ENCODE assay signal across 10 mouse cellular contexts in the genomic region with DNA sequence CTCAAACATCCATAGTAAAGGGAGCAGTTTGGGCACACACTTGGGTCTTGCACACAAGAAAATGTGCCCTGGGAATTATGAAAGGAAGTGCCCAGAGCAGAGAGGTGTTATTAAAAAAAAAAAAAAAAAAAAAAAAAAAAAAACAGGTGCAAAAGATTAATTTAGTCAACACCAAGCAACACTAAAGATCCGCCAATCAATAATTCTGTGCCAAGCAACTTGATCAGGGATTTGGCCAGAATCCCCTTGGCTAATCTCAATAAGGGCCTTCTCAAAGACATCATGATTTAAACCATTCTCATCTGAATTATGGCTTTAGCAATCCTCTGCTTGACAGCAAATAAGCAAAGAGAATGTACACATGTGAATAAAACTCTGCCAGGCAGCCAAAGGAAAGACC. TPM values are rescaled to one million over a fixed set of nuclear protein-coding genes. Genes with fewer than 3 reads are reported as not detected.
A peak's percentile ranks its signal among the peaks of the same experiment; 100 is the strongest.
DNase-seq lines count a peak whose midpoint lies in the region; ATAC-seq and TF ChIP-seq lines count a peak whose summit lies in the region.
"Had no signal": no experiment of that assay in that cellular context is flagged by ENCODE, and none has a peak within 500 bp of the region (broad histone marks: within the 10 kb centered on the region; RNA-seq: fewer than 3 reads in every experiment).

No protein-coding gene starts in this region.

- peaks cover 36% of the 10 kb centered on the region for H3K4me1 ChIP-seq in forebrain, embryonic 12.5 days
- peaks cover 13% of the 10 kb centered on the region for H3K4me1 ChIP-seq in forebrain, postnatal 0 days (ENCODE audit: insufficient read depth)
- peaks cover 45% of the 10 kb centered on the region for H3K4me1 ChIP-seq in hindbrain, embryonic 13.5 days (replicated peaks)
- H3K4me1 ChIP-seq in midbrain, embryonic 14.5 days (ENCODE audit: control insufficient read depth, insufficient read depth, low read length), result peaks cover 29% of the 10 kb centered on the region

- no peak overlapping the region for H3K9ac ChIP-seq in forebrain, embryonic 12.5 days
- no peak overlapping the region for H3K9ac ChIP-seq in forebrain, postnatal 0 days
- H3K9ac ChIP-seq in hindbrain, embryonic 13.5 days, result no peak overlapping the region
- H3K9ac ChIP-seq in midbrain, embryonic 14.5 days (replicated peaks; ENCODE audit: low read length), result no peak overlapping the region

- no peak for TF ChIP-seq CTCF in forebrain, postnatal 0 days (IDR thresholded peaks at IDR 0.05; ENCODE audit: low read depth)
- TF ChIP-seq CTCF in layer of hippocampus, adult 2 months (conservative IDR thresholded peaks at IDR 0.05), result no peak

- no peak for ATAC-seq in forebrain, embryonic 12.5 days (ENCODE audit: low FRiP score)
- no peak for ATAC-seq in forebrain, postnatal 0 days
- ATAC-seq in hindbrain, embryonic 13.5 days (ENCODE audit: low FRiP score), result no peak
- no peak for ATAC-seq in midbrain, embryonic 14.5 days (ENCODE audit: low FRiP score, low TSS enrichment)

- 96% methylated on average over 1 of the region's 1 CpGs for WGBS in forebrain, embryonic 12.5 days
- WGBS in forebrain, postnatal 0 days, result 61% methylated on average over 1 of the region's 1 CpGs
- WGBS in hindbrain, embryonic 13.5 days, result 96% methylated on average over 1 of the region's 1 CpGs
- 87% methylated on average over 1 of the region's 1 CpGs for WGBS in midbrain, embryonic 14.5 days

- no peaks in the 10 kb centered on the region for H3K9me3 ChIP-seq in forebrain, embryonic 12.5 days
- H3K9me3 ChIP-seq in forebrain, postnatal 0 days (ENCODE audit: low read length), result no peaks in the 10 kb centered on the region
- H3K9me3 ChIP-seq in hindbrain, embryonic 13.5 days, result no peaks in the 10 kb centered on the region
- no peaks in the 10 kb centered on the region for H3K9me3 ChIP-seq in midbrain, embryonic 14.5 days (ENCODE audit: control insufficient read depth, low read length)

- H3K27me3 ChIP-seq in forebrain, embryonic 12.5 days, result no peaks in the 10 kb centered on the region
- H3K27me3 ChIP-seq in forebrain, postnatal 0 days (ENCODE audit: insufficient read depth, low read length), result no peaks in the 10 kb centered on the region
- H3K27me3 ChIP-seq in hindbrain, embryonic 13.5 days, result no peaks in the 10 kb centered on the region
- H3K27me3 ChIP-seq in midbrain, embryonic 14.5 days (ENCODE audit: control insufficient read depth, insufficient read depth, low read length), result no peaks in the 10 kb centered on the region

- DNase-seq in forebrain, postnatal 0 days, result no peak
- DNase-seq in layer of hippocampus, adult 2 months (ENCODE audit: low spot score in 2 of 2), result no peak
- no peak for DNase-seq in layer of hippocampus, adult 11-12 months (ENCODE audit: low spot score)
- DNase-seq in midbrain, embryonic 14.5 days, result no peak
- DNase-seq in T-cell, adult 2 months (ENCODE audit: low spot score), result no peak
- DNase-seq in kidney, postnatal 25 days, result no peak
- DNase-seq: embryo, embryonic 11 days had no signal

- no peaks in the 10 kb centered on the region for H3K36me3 ChIP-seq in forebrain, embryonic 12.5 days (replicated peaks)
- H3K36me3 ChIP-seq in forebrain, postnatal 0 days (ENCODE audit: insufficient read depth), result no peaks in the 10 kb centered on the region
- H3K36me3 ChIP-seq in hindbrain, embryonic 13.5 days, result no peaks in the 10 kb centered on the region
- no peaks in the 10 kb centered on the region for H3K36me3 ChIP-seq in midbrain, embryonic 14.5 days (ENCODE audit: control insufficient read depth, insufficient read depth, low read length)

- no peak overlapping the region for H3K27ac ChIP-seq in forebrain, embryonic 12.5 days
- no peak overlapping the region for H3K27ac ChIP-seq in forebrain, postnatal 0 days (ENCODE audit: low read depth, low read length)
- no peak overlapping the region for H3K27ac ChIP-seq in layer of hippocampus, adult 2 months
- H3K27ac ChIP-seq in hindbrain, embryonic 13.5 days, result no peak overlapping the region
- H3K27ac ChIP-seq in midbrain, embryonic 14.5 days (replicated peaks; ENCODE audit: low read depth, low read length), result no peak overlapping the region
- H3K27ac ChIP-seq: stomach, postnatal 0 days had no signal

- 0 out of 2 replicates have a peak overlapping the region, but pooled peaks have one; percentile 87 for H3K4me2 ChIP-seq in forebrain, embryonic 12.5 days
- H3K4me2 ChIP-seq in forebrain, postnatal 0 days (ENCODE audit: low read depth), result no peak overlapping the region
- H3K4me2 ChIP-seq in hindbrain, embryonic 13.5 days, result peak overlapping the region; percentile 90
- peak overlapping the region; percentile 94 for H3K4me2 ChIP-seq in midbrain, embryonic 14.5 days (ENCODE audit: low read length)

- H3K4me3 ChIP-seq in forebrain, embryonic 12.5 days (replicated peaks), result no peak overlapping the region
- H3K4me3 ChIP-seq in forebrain, postnatal 0 days (ENCODE audit: low read depth, low read length), result no peak overlapping the region
- peak overlapping the region; percentile 24; the same call in 1 of the 2 replicates for H3K4me3 ChIP-seq in layer of hippocampus, adult 2 months
- H3K4me3 ChIP-seq in hindbrain, embryonic 13.5 days, result no peak overlapping the region
- no peak overlapping the region for H3K4me3 ChIP-seq in midbrain, embryonic 14.5 days (replicated peaks; ENCODE audit: low read depth, low read length)

RNA-seq across cellular contexts. Expression of a gene that starts 2.1 kb away (rescaled TPM):
- 213 and 223 TPM in 2 replicates for polyA plus RNA-seq in forebrain, embryonic 12.5 days (2016; fragmentation: Nextera tagmentation; extraction: Ambion mirVana)
- total RNA-seq in forebrain, postnatal 0 days (2014; rRNA removed), result 240 and 341 TPM in 2 replicates
- polyA plus RNA-seq in forebrain, postnatal 0 days (2015; fragmentation: Nextera tagmentation; extraction: Ambion mirVana), result 251 and 328 TPM in 2 replicates
- total RNA-seq in layer of hippocampus, adult 2 months (2021), result 100 to 1,000 TPM; 447 to 470 TPM
- 307 and 315 TPM in 2 replicates for polyA plus RNA-seq in hindbrain, embryonic 13.5 days (2015; fragmentation: Nextera tagmentation; extraction: Ambion mirVana)
- 239 and 313 TPM in 2 replicates for polyA plus RNA-seq in midbrain, embryonic 14.5 days (2014; fragmentation: Nextera tagmentation; extraction: Ambion mirVana)
